24 mouse cellular contexts compared by ENCODE assay signal in the genomic region with DNA sequence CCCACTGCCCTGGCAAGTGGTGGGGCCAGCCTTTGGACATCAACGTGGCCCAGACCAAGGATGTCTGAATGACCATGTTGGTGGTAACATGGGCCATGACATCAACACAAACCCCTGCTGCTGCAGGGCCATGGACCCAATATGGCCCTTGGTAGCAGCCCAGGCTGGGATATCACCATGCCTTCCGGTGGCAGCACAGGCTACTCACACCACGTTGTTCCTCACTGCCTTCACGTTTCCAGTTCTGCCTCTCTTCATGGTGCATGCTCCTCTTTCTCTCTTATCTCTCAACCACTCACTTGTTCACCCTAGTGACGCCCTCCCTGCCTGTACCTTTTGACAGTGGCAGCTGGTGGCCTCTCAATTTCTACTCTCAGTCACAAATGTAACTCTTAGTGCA. TPM values are rescaled to one million over a fixed set of nuclear protein-coding genes. Genes with fewer than 3 reads are reported as not detected.
DNase-seq lines count a peak whose midpoint lies in the region; ATAC-seq and TF ChIP-seq lines count a peak whose summit lies in the region.
"Had no signal": no experiment of that assay in that cellular context is flagged by ENCODE, and none has a peak within 500 bp of the region (broad histone marks: within the 10 kb centered on the region; RNA-seq: fewer than 3 reads in every experiment).

No protein-coding gene starts in this region.

- 0 out of 2 replicates have a peak, but pooled peaks cover 5% of the 10 kb centered on the region for H3K4me1 ChIP-seq in heart, embryonic 12.5 days (replicated peaks)
- H3K4me1 ChIP-seq in heart, embryonic 10.5 days, result peaks cover 11% of the 10 kb centered on the region; the same call in 1 of the 2 replicates
- H3K4me1 ChIP-seq in liver, embryonic 14.5 days (replicated peaks; ENCODE audit: control insufficient read depth in 2 of 2, insufficient read depth in 2 of 2, low read length in 1 of 2), result peaks cover 0 to 15% of the 10 kb centered on the region in 2 experiments; a peak in 3 of 4 replicates
- H3K4me1 ChIP-seq: embryonic facial prominence, embryonic 10.5 days; forebrain, embryonic 10.5 days; hindbrain, embryonic 12.5 days had no signal

- no peaks in the 10 kb centered on the region for H3K9me3 ChIP-seq in heart, embryonic 12.5 days (replicated peaks)
- no peaks in the 10 kb centered on the region for H3K9me3 ChIP-seq in heart, embryonic 10.5 days
- no peaks in the 10 kb centered on the region for H3K9me3 ChIP-seq in liver, embryonic 14.5 days (ENCODE audit: control insufficient read depth, low read length)
- H3K9me3 ChIP-seq: embryonic facial prominence, embryonic 10.5 days; forebrain, embryonic 10.5 days; hindbrain, embryonic 12.5 days had no signal

- no peaks in the 10 kb centered on the region for H3K36me3 ChIP-seq in heart, embryonic 12.5 days
- H3K36me3 ChIP-seq in heart, embryonic 10.5 days, result no peaks in the 10 kb centered on the region
- no peaks in the 10 kb centered on the region for H3K36me3 ChIP-seq in liver, embryonic 14.5 days (replicated peaks; ENCODE audit: control insufficient read depth, insufficient read depth, low read depth)
- H3K36me3 ChIP-seq: embryonic facial prominence, embryonic 10.5 days; forebrain, embryonic 10.5 days; hindbrain, embryonic 12.5 days had no signal

- no peak overlapping the region for H3K9ac ChIP-seq in heart, embryonic 12.5 days
- no peak overlapping the region for H3K9ac ChIP-seq in liver, embryonic 14.5 days (replicated peaks)
- H3K9ac ChIP-seq: hindbrain, embryonic 12.5 days had no signal

- no peak overlapping the region for H3K4me3 ChIP-seq in heart, embryonic 12.5 days
- no peak overlapping the region for H3K4me3 ChIP-seq in heart, embryonic 10.5 days
- no peak overlapping the region for H3K4me3 ChIP-seq in liver, embryonic 14.5 days (ENCODE audit: insufficient read depth in 1 of 2, low read depth in 2 of 2, low read length in 2 of 2)
- H3K4me3 ChIP-seq: embryonic facial prominence, embryonic 10.5 days; forebrain, embryonic 10.5 days; hindbrain, embryonic 12.5 days had no signal

- TF ChIP-seq EP300 in liver, embryonic 14.5 days (IDR thresholded peaks at IDR 0.05; ENCODE audit: low read depth), result no peak

- no peak for DNase-seq in heart, embryonic 10.5 days (ENCODE audit: low spot score)
- peak; percentile 32 for DNase-seq in MEL-GATA-1-ER (ENCODE audit: extremely low read depth, low read depth)
- no peak for DNase-seq in liver, embryonic 14.5 days (ENCODE audit: low read depth in 3 of 3, low spot score in 3 of 3)
- no peak for DNase-seq in gastrocnemius, postnatal 10 days
- DNase-seq: adrenal gland, adult 2 months; adrenal gland, postnatal 36 days; cerebellum, adult 2 months; cerebellum, postnatal 10 days; heart, postnatal 10 days; heart, postnatal 4 days had no signal

- no peak overlapping the region for H3K27ac ChIP-seq in heart, embryonic 12.5 days (ENCODE audit: poor library complexity, severe bottlenecking)
- no peak overlapping the region for H3K27ac ChIP-seq in heart, embryonic 10.5 days
- no peak overlapping the region for H3K27ac ChIP-seq in liver, embryonic 14.5 days
- H3K27ac ChIP-seq: embryonic facial prominence, embryonic 10.5 days; forebrain, embryonic 10.5 days; hindbrain, embryonic 12.5 days had no signal

- TF ChIP-seq CTCF in liver, embryonic 14.5 days (IDR thresholded peaks at IDR 0.05; ENCODE audit: low read depth), result no peak

- 53% methylated on average over 5 of the region's 5 CpGs for WGBS in heart, embryonic 12.5 days
- 61% methylated on average over 5 of the region's 5 CpGs for WGBS in heart, embryonic 10.5 days
- 29% methylated on average over 5 of the region's 5 CpGs for WGBS in liver, embryonic 14.5 days (ENCODE audit: insufficient replicate concordance)

- no peaks in the 10 kb centered on the region for H3K27me3 ChIP-seq in heart, embryonic 12.5 days (replicated peaks)
- peaks cover 6% of the 10 kb centered on the region; the same call in 1 of the 2 replicates for H3K27me3 ChIP-seq in heart, embryonic 10.5 days (ENCODE audit: insufficient read depth, poor library complexity, severe bottlenecking)
- no peaks in the 10 kb centered on the region for H3K27me3 ChIP-seq in liver, embryonic 14.5 days (ENCODE audit: control insufficient read depth, insufficient read depth, low read length)
- H3K27me3 ChIP-seq: hindbrain, embryonic 12.5 days had no signal

- ATAC-seq in heart, embryonic 12.5 days (ENCODE audit: insufficient number of reproducible peaks, low FRiP score), result peak; percentile 11; the same call in 1 of the 2 replicates
- peak; percentile 59; the same call in 1 of the 2 replicates for ATAC-seq in liver, embryonic 14.5 days (ENCODE audit: insufficient read depth)
- peak; percentile 81 for ATAC-seq in megakaryocyte-erythroid progenitor cell, adult 5-6 weeks (replicated peaks; ENCODE audit: low FRiP score, low TSS enrichment, poor library complexity, severe bottlenecking)
- no peak for ATAC-seq in erythroid progenitor cell, adult 5-6 weeks (replicated peaks; ENCODE audit: low FRiP score, poor library complexity, severe bottlenecking)
- ATAC-seq: forebrain, embryonic 14.5 days; hindbrain, embryonic 16.5 days had no signal

- no peak overlapping the region for H3K4me2 ChIP-seq in heart, embryonic 12.5 days
- no peak overlapping the region for H3K4me2 ChIP-seq in liver, embryonic 14.5 days (ENCODE audit: low read depth)
- H3K4me2 ChIP-seq: hindbrain, embryonic 12.5 days had no signal

RNA-seq across cellular contexts. Expression of a gene that starts 15.4 kb away (rescaled TPM):
- polyA plus RNA-seq in heart, embryonic 12.5 days (2016; fragmentation: Nextera tagmentation; extraction: Ambion mirVana), result not detected in 2 replicates
- polyA plus RNA-seq in heart, embryonic 10.5 days (2016; fragmentation: Nextera tagmentation; extraction: Ambion mirVana), result not detected in 2 replicates
- polyA plus RNA-seq in liver, embryonic 14.5 days (2012; rRNA removed), result not detected in 2 replicates
- not detected in 2 replicates for polyA plus RNA-seq in liver, embryonic 14.5 days (2014; fragmentation: Nextera tagmentation; extraction: Ambion mirVana)
- not detected in 2 replicates for total RNA-seq in megakaryocyte-erythroid progenitor cell, adult 5-6 weeks (2014; fragmentation: Nextera tagmentation)
- not detected in 2 replicates for total RNA-seq in megakaryocyte-erythroid progenitor cell, adult 5-6 weeks (2017)
- total RNA-seq in gastrocnemius, postnatal 10 days (2021), result not detected
- total RNA-seq in erythroid progenitor cell, adult 5-6 weeks (2015; ENCODE audit: low replicate concordance), result not detected in 2 replicates
- not detected in 2 replicates for total RNA-seq in erythroid progenitor cell, adult 5-6 weeks (2017; ENCODE audit: low replicate concordance)
- total RNA-seq: adrenal gland, adult 2 months; adrenal gland, postnatal 36 days; gastrocnemius, adult 8-10 months; gastrocnemius, postnatal 4 days; heart, adult 8-10 months; heart, postnatal 10 days; heart, postnatal 4 days had no signal
- polyA plus RNA-seq: adrenal gland, adult 2 months; C2C12; cerebellum, adult 2 months; embryonic facial prominence, embryonic 10.5 days; embryonic facial prominence, embryonic 14.5 days; forebrain, embryonic 10.5 days; forebrain, embryonic 14.5 days; heart, embryonic 14.5 days; hindbrain, embryonic 16.5 days had no signal

RNA-seq across cellular contexts. Expression of a gene that starts 53.4 kb away (rescaled TPM):
- polyA plus RNA-seq in heart, embryonic 12.5 days (2016; fragmentation: Nextera tagmentation; extraction: Ambion mirVana), result 0.55 and 0.81 TPM in 2 replicates
- polyA plus RNA-seq in heart, embryonic 10.5 days (2016; fragmentation: Nextera tagmentation; extraction: Ambion mirVana), result 0.26 and 0.60 TPM in 2 replicates
- 0.01 and 0.04 TPM in 2 replicates for polyA plus RNA-seq in liver, embryonic 14.5 days (2012; rRNA removed)
- polyA plus RNA-seq in liver, embryonic 14.5 days (2014; fragmentation: Nextera tagmentation; extraction: Ambion mirVana), result 0.03 and 0.13 TPM in 2 replicates
- total RNA-seq in megakaryocyte-erythroid progenitor cell, adult 5-6 weeks (2014; fragmentation: Nextera tagmentation), result not detected in 2 replicates
- total RNA-seq in megakaryocyte-erythroid progenitor cell, adult 5-6 weeks (2017), result not detected in 2 replicates
- under 1 TPM; 0.45 to 0.52 TPM for total RNA-seq in gastrocnemius, postnatal 10 days (2021)
- total RNA-seq in erythroid progenitor cell, adult 5-6 weeks (2015; ENCODE audit: low replicate concordance), result not detected in 2 replicates
- total RNA-seq in erythroid progenitor cell, adult 5-6 weeks (2017; ENCODE audit: low replicate concordance), result not detected in 2 replicates

RNA-seq across cellular contexts. Expression of a gene that starts 53.8 kb away (rescaled TPM):
- polyA plus RNA-seq in heart, embryonic 12.5 days (2016; fragmentation: Nextera tagmentation; extraction: Ambion mirVana), result not detected in 2 replicates
- 0.05 TPM in 1 of 2 replicates, not detected in the other for polyA plus RNA-seq in heart, embryonic 10.5 days (2016; fragmentation: Nextera tagmentation; extraction: Ambion mirVana)
- 0.02 TPM in 1 of 2 replicates, not detected in the other for polyA plus RNA-seq in liver, embryonic 14.5 days (2012; rRNA removed)
- not detected in 2 replicates for polyA plus RNA-seq in liver, embryonic 14.5 days (2014; fragmentation: Nextera tagmentation; extraction: Ambion mirVana)
- total RNA-seq in megakaryocyte-erythroid progenitor cell, adult 5-6 weeks (2014; fragmentation: Nextera tagmentation), result not detected in 2 replicates
- not detected in 2 replicates for total RNA-seq in megakaryocyte-erythroid progenitor cell, adult 5-6 weeks (2017)
- total RNA-seq in gastrocnemius, postnatal 10 days (2021), result under 1 TPM in 1 of 2 experiments, not detected in 1; 0.05 TPM
- total RNA-seq in erythroid progenitor cell, adult 5-6 weeks (2015; ENCODE audit: low replicate concordance), result not detected in 2 replicates
- not detected in 2 replicates for total RNA-seq in erythroid progenitor cell, adult 5-6 weeks (2017; ENCODE audit: low replicate concordance)
- total RNA-seq: gastrocnemius, adult 8-10 months; heart, postnatal 10 days; heart, postnatal 4 days had no signal
- polyA plus RNA-seq: heart, embryonic 14.5 days had no signal

RNA-seq across cellular contexts. Expression of a gene that starts 53.8 kb away (rescaled TPM):
- not detected in 2 replicates for polyA plus RNA-seq in heart, embryonic 12.5 days (2016; fragmentation: Nextera tagmentation; extraction: Ambion mirVana)
- polyA plus RNA-seq in heart, embryonic 10.5 days (2016; fragmentation: Nextera tagmentation; extraction: Ambion mirVana), result 0.12 and 0.49 TPM in 2 replicates
- polyA plus RNA-seq in liver, embryonic 14.5 days (2012; rRNA removed), result not detected in 2 replicates
- polyA plus RNA-seq in liver, embryonic 14.5 days (2014; fragmentation: Nextera tagmentation; extraction: Ambion mirVana), result not detected in 2 replicates
- not detected in 2 replicates for total RNA-seq in megakaryocyte-erythroid progenitor cell, adult 5-6 weeks (2014; fragmentation: Nextera tagmentation)
- total RNA-seq in megakaryocyte-erythroid progenitor cell, adult 5-6 weeks (2017), result not detected in 2 replicates
- not detected for total RNA-seq in gastrocnemius, postnatal 10 days (2021)
- not detected in 2 replicates for total RNA-seq in erythroid progenitor cell, adult 5-6 weeks (2015; ENCODE audit: low replicate concordance)
- not detected in 2 replicates for total RNA-seq in erythroid progenitor cell, adult 5-6 weeks (2017; ENCODE audit: low replicate concordance)
- total RNA-seq: heart, adult 8-10 months; heart, postnatal 10 days; heart, postnatal 4 days had no signal
- polyA plus RNA-seq: heart, embryonic 14.5 days had no signal
